Mouse (Mus musculus) spleen, adult 2 months (tissue): ENCODE data around the gene Zmynd15. TPM values are rescaled to one million over a fixed set of nuclear protein-coding genes. Genes with fewer than 3 reads are reported as not detected.
"Not testable (repeated sequence)": the region's sequence is repeated elsewhere in the genome, so short reads cannot be mapped to it uniquely, and the experiment has no call there.

Source experiments
- DNase-seq, 2 experiments: peaks; one replicate each; pipeline versions ENCODE4 v3.0.0 to v3.0.0-alpha.2; 2012 to 2021; ENCODE audit warnings: low spot score in 2 of 2, low read depth in 1 of 2
- H3K27ac ChIP-seq: fragments of 200-500 bp; 2 replicates; pipeline ENCODE4 v1.5.1; 2012; ENCODE audit warnings: low read length, inconsistent platforms; ENCODE audit not compliant: insufficient read depth
- H3K27me3 ChIP-seq: fragments of 200-500 bp; 2 replicates; pipeline ENCODE4 v1.6.1; 2012; ENCODE audit warnings: mild to moderate bottlenecking, moderate library complexity, low read length, inconsistent platforms; ENCODE audit not compliant: control insufficient read depth, insufficient read depth
- H3K36me3 ChIP-seq: fragments of 200-500 bp; 2 replicates; pipeline ENCODE4 v1.6.1; 2012; ENCODE audit warnings: mild to moderate bottlenecking, low read length, inconsistent platforms; ENCODE audit not compliant: control insufficient read depth, insufficient read depth
- H3K4me1 ChIP-seq: fragments of 200-500 bp; 2 replicates; pipeline ENCODE4 v1.6.1; 2011; ENCODE audit warnings: inconsistent platforms; ENCODE audit not compliant: control insufficient read depth, insufficient read depth, insufficient read length
- H3K4me3 ChIP-seq: fragments of 200-500 bp; 2 replicates; pipeline ENCODE4 v1.5.1; 2011; ENCODE audit warnings: mild to moderate bottlenecking, inconsistent platforms; ENCODE audit not compliant: insufficient read depth, insufficient read length; ENCODE audit errors: extremely low read depth
- CTCF ChIP-seq: fragments of 200-500 bp; IDR thresholded peaks from 2 replicates; pipeline ENCODE4 v1.5.1; 2011; ENCODE audit warnings: mild to moderate bottlenecking, inconsistent platforms; ENCODE audit not compliant: insufficient read depth, insufficient read length, insufficient replicate concordance; ENCODE audit errors: extremely low read depth
- POLR2A ChIP-seq: fragments of 200-500 bp; IDR thresholded peaks from 2 replicates; pipeline ENCODE4 v1.6.1; 2011; ENCODE audit warnings: low read depth, low read length, inconsistent platforms
- WGBS: fragments of 180-500 bp; shearing (Covaris S2); methylation state at CpG from one replicate; pipeline ENCODE4 v1.1.7; 2018; 5-methylcytosine and 5-hydroxymethylcytosine counted together
- polyA plus RNA-seq: library from polyadenylated mRNA; depleted of rRNA; stranded (reverse); fragments of >200 nt; gene quantifications from 2 replicates; pipeline ENCODE4 v1.2.3, GENCODE M21; 2012

The Zmynd15 gene
- polyA plus RNA-seq, 1 experiment: 10.5 TPM

- no peaks in the 10 kb centered on the region for H3K4me1 ChIP-seq
- TF ChIP-seq POLR2A (no peak), CTCF (no peak)
- H3K27me3 ChIP-seq: no peaks in the 10 kb centered on the region
- no peaks in the 10 kb centered on the region for H3K36me3 ChIP-seq
- DNase-seq: no peak
- H3K4me3 ChIP-seq: no peak overlapping the region
- no peak overlapping the region for H3K27ac ChIP-seq
- 82% methylated on average over 5 of the region's 5 CpGs for WGBS
Measured at GRCm38 (mm10) chr11:70419486-70419885, 39.7 kb upstream of the Zmynd15 start.

GRCm38 (mm10) chr11:70426598-70426997, 32.6 kb upstream of the Zmynd15 start:
- not testable (repeated sequence) for H3K27ac ChIP-seq, H3K4me3 ChIP-seq, H3K4me1 ChIP-seq, H3K36me3 ChIP-seq, H3K27me3 ChIP-seq, DNase-seq
- 73% methylated on average over 6 of the region's 6 CpGs for WGBS

- no peak for DNase-seq
- Histone ChIP-seq H3K27me3 (no peaks in the 10 kb centered on the region), H3K36me3 (peaks cover 5% of the 10 kb centered on the region), H3K4me1 (peaks cover 9% of the 10 kb centered on the region; the same call in 1 of the 2 replicates), H3K4me3 (no peak overlapping the region), H3K27ac (no peak overlapping the region)
- WGBS: 54% methylated on average over 5 of the region's 5 CpGs
- TF ChIP-seq POLR2A (no peak), CTCF (no peak)
Measured at GRCm38 (mm10) chr11:70431574-70431973, 27.7 kb upstream of the Zmynd15 start.

- peak; percentile 85 to 97 for DNase-seq
- Histone ChIP-seq H3K4me1 (peaks cover 15% of the 10 kb centered on the region; the same call in 1 of the 2 replicates), H3K27me3 (no peaks in the 10 kb centered on the region), H3K27ac (peak within 1 kb of the TSS; percentile 82), H3K36me3 (peaks cover 9% of the 10 kb centered on the region), H3K4me3 (peak within 1 kb of the TSS; percentile 77)
- TF ChIP-seq POLR2A: peak; percentile 81
- peak; percentile 76; the same call in 1 of the 2 replicates for TF ChIP-seq CTCF
- under 1% methylated on average over 71 of the region's 75 CpGs for WGBS
Measured at GRCm38 (mm10) chr11:70432048-70432894, 27.0 kb upstream of the Zmynd15 start, which contains the start of gene Arrb2. Gene Arrb2 (plus strand): TSS chr11:70432635.

- no peaks in the 10 kb centered on the region for H3K27me3 ChIP-seq
- H3K4me3 ChIP-seq: peak overlapping the region; percentile 77
- peaks cover 15% of the 10 kb centered on the region; the same call in 1 of the 2 replicates for H3K4me1 ChIP-seq
- H3K36me3 ChIP-seq: peaks cover 15% of the 10 kb centered on the region
- H3K27ac ChIP-seq: peak overlapping the region; percentile 82
- TF ChIP-seq POLR2A (no peak), CTCF (no peak)
- WGBS: 1% methylated on average over 15 of the region's 15 CpGs
- DNase-seq: no peak
Measured at GRCm38 (mm10) chr11:70432895-70433568, 26.2 kb upstream of the Zmynd15 start.

GRCm38 (mm10) chr11:70433569-70433943, 25.7 kb upstream of the Zmynd15 start:
- DNase-seq: peak in 1 of 2 experiments; percentile 50
- TF ChIP-seq POLR2A (no peak), CTCF (no peak)
- peak overlapping the region; percentile 82 for H3K27ac ChIP-seq
- peak overlapping the region; percentile 77 for H3K4me3 ChIP-seq
- peaks cover 21% of the 10 kb centered on the region for H3K36me3 ChIP-seq
- no peaks in the 10 kb centered on the region for H3K27me3 ChIP-seq
- peaks cover 15% of the 10 kb centered on the region; the same call in 1 of the 2 replicates for H3K4me1 ChIP-seq
- 0% methylated on average over 1 of the region's 1 CpGs for WGBS

- DNase-seq: no peak
- WGBS: 70% methylated on average over 3 of the region's 3 CpGs
- peak overlapping the region; percentile 77 for H3K4me3 ChIP-seq
- no peaks in the 10 kb centered on the region for H3K27me3 ChIP-seq
- H3K27ac ChIP-seq: peak overlapping the region; percentile 82
- peaks cover 15% of the 10 kb centered on the region; the same call in 1 of the 2 replicates for H3K4me1 ChIP-seq
- TF ChIP-seq POLR2A: no peak
- H3K36me3 ChIP-seq: peaks cover 24% of the 10 kb centered on the region
Measured at GRCm38 (mm10) chr11:70433951-70434350, 25.3 kb upstream of the Zmynd15 start.
